Mouse (Mus musculus): ENCODE measurements around the gene Tekt3.

GRCm38 (mm10) chr11:63104026-63104425, 42.6 kb downstream of the Tekt3 start:
- TF ChIP-seq CTCF (IDR thresholded peaks at IDR 0.05) (no peak), POLR2A (IDR thresholded peaks at IDR 0.05; ENCODE audit: insufficient read depth, low read depth, low read length) (no peak), EP300 (IDR thresholded peaks at IDR 0.05; ENCODE audit: insufficient read depth, low read depth, low read length) (no peak)
